Mouse (Mus musculus) stomach, embryonic 16.5 days (tissue): ENCODE measurements at regions not wholly inside any gene's neighbourhood (a gene's known extent, or its start where the extent isn't known, plus 50 kb on each side); places are given as distances from the start of the nearest gene placed in this dataset.

Experiments used
- ATAC-seq: fragments of 200-750 bp; cut with Nextera tagmentation; 2 replicates; pipeline ENCODE4 v1.8.0; 2017; ENCODE audit warnings: moderate number of reproducible peaks, moderate TSS enrichment; ENCODE audit not compliant: insufficient read depth, low FRiP score
- H3K27ac ChIP-seq: fragments of 300-500 bp; sonication (generic); 2 replicates; pipeline ENCODE4 v1.5.1; 2014; ENCODE audit warnings: low read length
- H3K27me3 ChIP-seq: fragments of 300-500 bp; sonication (generic); 2 replicates; pipeline ENCODE4 v1.6.1; 2014; ENCODE audit warnings: low read length, control low read depth, mixed read lengths; ENCODE audit not compliant: control insufficient read depth, insufficient read depth
- H3K36me3 ChIP-seq: fragments of 300-500 bp; sonication (generic); 2 replicates; pipeline ENCODE4 v1.6.1; 2014; ENCODE audit warnings: low read length; ENCODE audit not compliant: control insufficient read depth, insufficient read depth
- H3K4me1 ChIP-seq: fragments of 300-500 bp; sonication (generic); 2 replicates; pipeline ENCODE4 v1.6.1; 2014; ENCODE audit warnings: low read length, control low read depth, mixed read lengths; ENCODE audit not compliant: control insufficient read depth, insufficient read depth
- H3K4me2 ChIP-seq: fragments of 300-500 bp; sonication (generic); 2 replicates; pipeline ENCODE4 v1.6.1; 2014; ENCODE audit warnings: low read depth, low read length, mixed read lengths
- H3K4me3 ChIP-seq: fragments of 300-500 bp; sonication (generic); replicated peaks from 2 replicates; pipeline ENCODE4 v1.5.1; 2014; ENCODE audit warnings: mild to moderate bottlenecking, low read length
- H3K9ac ChIP-seq: fragments of 300-500 bp; sonication (generic); 2 replicates; pipeline ENCODE4 v1.6.1; 2014; ENCODE audit warnings: low read length
- H3K9me3 ChIP-seq: fragments of 300-500 bp; sonication (generic); replicated peaks from 2 replicates; pipeline ENCODE4 v1.6.1; 2016; ENCODE audit warnings: low read length, control low read depth; ENCODE audit not compliant: control insufficient read depth
- WGBS: fragments of 180-500 bp; shearing (Covaris S2); extraction: QIAGEN DNeasy Blood & Tissue Kit; methylation state at CpG from one replicate; pipeline ENCODE4 v1.1.7; 2014; 5-methylcytosine and 5-hydroxymethylcytosine counted together

DNA sequence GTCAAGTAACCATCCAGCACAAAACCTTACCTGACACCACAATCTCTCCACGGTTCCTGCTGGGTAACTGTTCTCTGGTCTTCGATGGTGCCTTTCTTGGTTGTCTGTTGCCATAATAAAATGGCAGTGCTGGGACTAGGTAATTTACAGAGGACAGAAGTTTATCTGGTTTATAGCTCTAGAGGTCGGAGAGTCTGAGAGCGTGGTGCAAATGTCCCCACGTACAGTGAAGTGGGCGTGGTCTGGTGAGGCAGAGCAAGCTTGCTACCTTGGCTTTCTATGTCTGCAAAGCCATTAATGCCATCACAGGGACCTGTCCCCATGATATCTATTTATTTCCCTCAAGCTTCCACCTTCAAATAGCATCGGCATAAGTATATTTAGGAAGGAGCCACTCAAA, 223.0 kb downstream of the Opa1 start:
- H3K36me3 ChIP-seq: no peaks in the 10 kb centered on the region
- WGBS: 78% methylated on average over 7 of the region's 7 CpGs
- no peaks in the 10 kb centered on the region for H3K27me3 ChIP-seq
- ATAC-seq: no peak
- no peaks in the 10 kb centered on the region for H3K9me3 ChIP-seq
- 0 out of 2 replicates have a peak overlapping the region, but pooled peaks have one; percentile 20 for H3K27ac ChIP-seq
- H3K4me3 ChIP-seq: no peak overlapping the region
- no peak overlapping the region for H3K9ac ChIP-seq
- peaks cover 14% of the 10 kb centered on the region for H3K4me1 ChIP-seq
- no peak overlapping the region for H3K4me2 ChIP-seq

DNA sequence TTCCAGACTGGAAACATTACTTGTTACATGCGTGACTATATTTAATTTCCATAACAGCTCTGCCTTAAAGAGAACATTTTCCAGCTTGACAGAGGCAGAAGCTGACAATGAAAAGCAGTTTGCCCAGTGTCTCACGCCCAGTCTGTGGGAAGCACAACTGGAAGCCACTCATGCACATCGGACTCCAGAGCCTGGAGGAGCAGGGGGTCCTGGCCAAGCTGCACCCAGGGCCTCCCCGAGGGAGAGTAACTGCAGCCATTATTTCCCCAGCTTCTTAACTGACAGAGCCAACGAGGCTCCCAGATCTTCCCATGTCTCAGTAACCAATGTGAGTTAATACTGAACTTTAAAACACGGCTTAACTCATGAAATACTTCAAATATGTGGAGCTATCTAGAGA, 223.5 kb downstream of the Opa1 start:
- WGBS: 54% methylated on average over 6 of the region's 6 CpGs
- Histone ChIP-seq H3K4me3 (no peak overlapping the region), H3K27ac (no peak overlapping the region)

DNA sequence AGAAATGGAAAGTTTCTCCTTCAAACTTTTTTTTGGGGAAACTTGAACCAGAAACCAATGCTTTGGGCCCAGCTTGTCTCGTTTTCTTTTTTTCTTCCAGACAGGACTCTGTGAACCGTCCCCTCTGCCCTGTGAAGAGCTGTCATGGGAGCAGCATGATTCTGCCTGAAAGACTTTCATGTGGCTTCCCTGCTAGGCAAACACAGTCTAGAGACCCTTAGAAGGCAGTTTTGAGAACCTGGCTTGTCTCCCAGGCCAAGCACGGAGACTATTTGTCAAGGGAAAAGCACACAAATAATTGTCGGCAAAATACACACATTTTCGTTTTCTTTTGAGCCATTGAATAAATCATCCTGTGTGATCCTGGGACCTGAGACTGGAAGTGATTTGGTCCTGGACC, 228.7 kb downstream of the Opa1 start:
- no peak overlapping the region for H3K4me2 ChIP-seq

More for the DNA sequence above, 223.5 kb downstream of the Opa1 start:
- ATAC-seq: no peak
- Histone ChIP-seq H3K9ac (no peak overlapping the region), H3K4me1 (peaks cover 13% of the 10 kb centered on the region), H3K4me2 (no peak overlapping the region), H3K27me3 (no peaks in the 10 kb centered on the region), H3K9me3 (no peaks in the 10 kb centered on the region), H3K36me3 (no peaks in the 10 kb centered on the region)

DNA sequence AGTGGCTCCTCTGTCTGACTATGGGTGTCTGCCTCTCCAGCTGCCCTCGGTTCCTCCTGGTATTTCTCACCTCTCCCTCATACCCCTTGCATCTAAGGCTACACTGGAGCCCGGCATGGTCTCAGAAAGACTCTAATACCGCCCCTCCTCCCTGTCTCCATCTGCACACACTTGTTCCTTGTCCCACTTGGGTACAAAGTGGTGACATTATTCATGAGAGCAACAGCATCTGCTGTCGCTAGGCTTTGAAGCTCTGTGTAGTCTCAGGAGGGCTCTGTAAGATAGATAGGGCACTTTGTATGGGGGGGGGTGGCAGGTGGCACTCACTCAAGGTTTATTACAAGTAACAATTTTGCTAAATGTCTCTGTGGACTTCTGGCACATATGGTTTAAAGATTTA, 229.7 kb downstream of the Opa1 start:
- no peak overlapping the region for H3K4me2 ChIP-seq
- H3K4me3 ChIP-seq: no peak overlapping the region
- no peaks in the 10 kb centered on the region for H3K36me3 ChIP-seq
- 0 out of 2 replicates have a peak, but pooled peaks have one; percentile 2 for ATAC-seq
- H3K9ac ChIP-seq: no peak overlapping the region
- H3K27ac ChIP-seq: no peak overlapping the region
- no peaks in the 10 kb centered on the region for H3K27me3 ChIP-seq
- H3K9me3 ChIP-seq: no peaks in the 10 kb centered on the region
- H3K4me1 ChIP-seq: peaks cover 14% of the 10 kb centered on the region; the same call in 1 of the 2 replicates
- WGBS: 75% methylated on average over 4 of the region's 4 CpGs

More for the DNA sequence above, 228.7 kb downstream of the Opa1 start:
- Histone ChIP-seq H3K27ac (peak overlapping the region; percentile 52), H3K36me3 (no peaks in the 10 kb centered on the region), H3K27me3 (no peaks in the 10 kb centered on the region), H3K4me3 (no peak overlapping the region), H3K4me1 (peaks cover 9% of the 10 kb centered on the region; the same call in 1 of the 2 replicates), H3K9me3 (no peaks in the 10 kb centered on the region), H3K9ac (no peak overlapping the region)
- no peak for ATAC-seq
- 20% methylated on average over 5 of the region's 5 CpGs for WGBS

DNA sequence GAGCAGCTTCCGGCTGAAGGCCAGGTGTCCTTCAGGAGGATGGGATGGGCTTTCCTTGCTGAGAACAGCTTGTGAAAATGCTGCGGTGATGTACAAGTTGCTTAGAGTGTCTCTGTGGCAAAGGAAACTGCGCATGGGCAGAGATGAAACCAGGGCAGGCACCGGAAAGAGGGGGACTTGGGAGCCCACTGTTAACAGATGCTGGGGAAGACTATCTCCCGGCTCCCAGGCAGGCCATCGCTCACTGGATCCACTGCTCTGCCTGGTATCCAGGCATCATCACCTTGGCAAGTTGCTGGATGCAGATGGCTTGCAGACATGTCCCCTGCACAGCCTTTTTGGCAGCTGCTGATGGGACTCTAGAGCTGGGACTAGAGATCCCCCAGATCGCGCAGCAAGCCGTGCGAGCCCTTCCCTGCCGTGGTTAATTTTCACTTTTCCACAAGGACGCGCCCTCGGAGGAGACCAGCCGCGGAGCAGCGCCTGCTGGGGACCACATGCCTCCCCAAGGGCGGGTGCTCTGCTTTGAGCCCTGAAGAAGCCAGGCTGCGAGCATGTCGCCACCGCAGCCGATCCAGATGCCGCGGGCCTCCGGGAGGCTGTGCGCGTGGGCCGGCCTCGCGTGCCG, 234.4 kb downstream of the Opa1 start:
- H3K27me3 ChIP-seq: no peaks in the 10 kb centered on the region
- H3K4me2 ChIP-seq: peak overlapping the region; percentile 94

DNA sequence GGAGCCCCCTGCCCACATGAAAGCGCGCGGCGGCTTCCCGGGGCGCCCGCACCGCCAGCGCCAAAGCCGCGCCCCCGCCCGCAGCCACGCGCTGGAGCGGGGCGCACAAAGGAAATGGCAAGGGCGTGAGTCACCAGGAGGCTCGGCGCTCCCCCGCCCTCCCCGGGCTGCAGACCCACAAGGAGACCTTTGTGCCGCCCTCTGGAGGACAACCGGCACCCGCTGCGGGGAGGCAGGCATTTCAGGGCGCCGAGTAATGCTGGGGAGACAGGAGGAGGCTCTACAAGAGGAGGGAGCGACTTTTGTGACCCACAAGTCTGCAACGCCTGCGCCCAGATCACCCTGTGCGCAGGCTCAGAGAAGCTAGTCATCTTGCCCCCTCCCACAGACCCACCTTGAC, 234.9 kb downstream of the Opa1 start:
- peaks cover 33% of the 10 kb centered on the region for H3K4me1 ChIP-seq
- H3K27me3 ChIP-seq: no peaks in the 10 kb centered on the region
- under 1% methylated on average over 32 of the region's 32 CpGs for WGBS
- ATAC-seq: peak; percentile 90
- peak overlapping the region; percentile 94 for H3K4me2 ChIP-seq
- peak overlapping the region; percentile 58 for H3K4me3 ChIP-seq
- no peaks in the 10 kb centered on the region for H3K9me3 ChIP-seq
- H3K36me3 ChIP-seq: no peaks in the 10 kb centered on the region
- H3K27ac ChIP-seq: peak overlapping the region; percentile 97
- peak overlapping the region; percentile 93 for H3K9ac ChIP-seq

More for the DNA sequence above, 234.4 kb downstream of the Opa1 start:
- H3K27ac ChIP-seq: peak overlapping the region; percentile 97
- peak overlapping the region; percentile 93 for H3K9ac ChIP-seq
- H3K4me3 ChIP-seq: peak overlapping the region; percentile 58
- H3K36me3 ChIP-seq: no peaks in the 10 kb centered on the region
- peaks cover 33% of the 10 kb centered on the region for H3K4me1 ChIP-seq
- WGBS: 2% methylated on average over 31 of the region's 31 CpGs
- peak; percentile 28 for ATAC-seq
- H3K9me3 ChIP-seq: no peaks in the 10 kb centered on the region

DNA sequence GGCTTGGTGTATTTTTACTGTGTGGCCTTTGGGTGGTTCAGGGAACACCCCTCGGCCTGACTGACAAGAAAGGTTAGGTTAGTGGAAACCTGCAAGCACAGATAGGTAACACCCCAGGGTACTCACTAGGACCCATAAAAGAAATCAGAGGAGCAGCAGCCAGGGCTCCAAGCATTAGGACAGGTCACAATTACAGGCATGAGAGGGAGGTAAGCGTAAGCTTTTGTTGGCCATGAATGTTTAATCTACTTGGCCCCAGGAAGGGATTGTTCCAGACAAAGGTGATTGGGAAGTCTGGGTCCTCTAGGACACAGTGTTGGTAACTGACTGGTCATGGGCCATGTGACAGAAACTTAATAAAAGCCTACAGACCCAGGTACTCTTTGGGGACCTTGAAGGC, 235.5 kb downstream of the Opa1 start:
- ATAC-seq: no peak
- Histone ChIP-seq H3K4me3 (no peak overlapping the region), H3K27ac (peak overlapping the region; percentile 97), H3K36me3 (no peaks in the 10 kb centered on the region), H3K9ac (peak overlapping the region; percentile 93; the same call in 1 of the 2 replicates), H3K4me1 (peaks cover 34% of the 10 kb centered on the region), H3K27me3 (no peaks in the 10 kb centered on the region), H3K4me2 (peak overlapping the region; percentile 94; the same call in 1 of the 2 replicates), H3K9me3 (no peaks in the 10 kb centered on the region)
- WGBS: 65% methylated on average over 2 of the region's 2 CpGs

DNA sequence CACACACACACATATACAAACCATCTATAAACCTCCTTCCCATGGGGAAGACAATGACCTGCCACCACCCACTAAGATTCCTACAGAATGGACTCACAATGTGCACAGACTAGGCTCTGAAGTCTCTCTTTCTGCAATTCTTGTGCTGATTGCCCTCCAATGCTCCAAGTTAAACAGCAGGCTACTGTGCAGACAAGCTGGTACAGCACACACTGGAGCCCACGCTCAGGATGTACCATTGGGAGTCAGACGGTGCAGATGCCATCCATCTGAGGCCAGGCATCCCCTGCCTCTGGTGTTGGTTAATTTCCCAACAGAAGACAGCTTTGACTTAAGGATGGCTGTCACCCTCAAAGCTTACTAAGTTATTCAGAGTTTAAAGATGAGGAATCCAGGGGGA, 236.1 kb downstream of the Opa1 start:
- ATAC-seq: no peak
- 75% methylated on average over 2 of the region's 2 CpGs for WGBS
- Histone ChIP-seq H3K9me3 (no peaks in the 10 kb centered on the region), H3K9ac (no peak overlapping the region), H3K27me3 (no peaks in the 10 kb centered on the region), H3K4me2 (no peak overlapping the region), H3K27ac (peak overlapping the region; percentile 97), H3K36me3 (no peaks in the 10 kb centered on the region), H3K4me1 (peaks cover 39% of the 10 kb centered on the region), H3K4me3 (no peak overlapping the region)

DNA sequence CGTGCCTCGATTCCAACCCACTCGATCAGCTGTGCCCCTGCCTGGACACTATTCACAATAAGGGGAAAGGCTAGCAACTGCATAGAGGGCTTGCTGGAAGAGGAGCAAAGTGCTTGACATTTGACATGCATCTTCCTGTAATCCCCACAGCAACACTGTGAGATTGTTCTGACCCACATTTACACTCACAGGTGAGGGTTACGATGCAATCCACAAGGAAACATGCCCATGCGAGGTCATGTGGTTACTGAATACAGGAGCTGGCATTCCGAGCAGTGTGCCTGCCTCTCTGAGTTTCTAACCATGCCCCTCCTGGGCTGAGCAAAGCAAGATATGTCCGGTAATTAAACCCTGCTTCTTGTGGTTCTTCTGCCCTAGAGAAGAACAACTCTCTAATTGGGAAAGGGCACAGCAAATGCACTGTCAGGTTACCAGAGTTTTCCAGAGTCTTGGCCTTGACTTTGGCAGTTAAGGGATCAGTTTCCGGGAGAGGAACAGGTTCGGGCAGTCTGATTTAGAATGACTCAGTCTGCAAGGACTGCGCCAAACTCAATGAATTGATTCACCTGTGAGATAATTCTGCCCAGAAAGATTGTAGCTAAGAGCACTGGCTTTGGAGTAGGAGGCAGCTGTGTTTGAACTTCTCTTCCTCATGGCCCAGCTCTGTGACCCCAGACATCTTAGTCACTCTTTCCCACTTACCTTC, 236.7 kb downstream of the Opa1 start:
- Histone ChIP-seq H3K27ac (peak overlapping the region; percentile 97), H3K36me3 (no peaks in the 10 kb centered on the region), H3K4me2 (no peak overlapping the region), H3K9me3 (no peaks in the 10 kb centered on the region), H3K9ac (no peak overlapping the region), H3K4me1 (peaks cover 40% of the 10 kb centered on the region), H3K4me3 (no peak overlapping the region), H3K27me3 (no peaks in the 10 kb centered on the region)
- ATAC-seq: peak; percentile 31; the same call in 1 of the 2 replicates
- 71% methylated on average over 10 of the region's 10 CpGs for WGBS
